Mouse (Mus musculus) intestine, embryonic 14.5 days (tissue): ENCODE data around the gene Ppig. TPM values are rescaled to one million over a fixed set of nuclear protein-coding genes. Genes with fewer than 3 reads are reported as not detected.

Source experiments
- ATAC-seq: fragments of 200-750 bp; cut with Nextera tagmentation; replicated peaks from 2 replicates; pipeline ENCODE4 v1.8.0; 2017; ENCODE audit warnings: low read depth, moderate number of reproducible peaks, moderate TSS enrichment, moderate library complexity; ENCODE audit not compliant: low FRiP score, low TSS enrichment
- DNase-seq: peaks from one replicate; pipeline ENCODE4 v3.0.0-alpha.2; 2018; ENCODE audit warnings: low spot score
- H3K27ac ChIP-seq: fragments of 300-500 bp; sonication (generic); 2 replicates; pipeline ENCODE4 v1.5.1; 2014; ENCODE audit warnings: low read depth, mild to moderate bottlenecking, control low read depth
- H3K27me3 ChIP-seq: fragments of 300-500 bp; sonication (generic); replicated peaks from 2 replicates; pipeline ENCODE4 v1.6.1; 2014; ENCODE audit warnings: low read length, control low read depth; ENCODE audit not compliant: control insufficient read depth, insufficient read depth
- H3K36me3 ChIP-seq: fragments of 300-500 bp; sonication (generic); 2 replicates; pipeline ENCODE4 v1.6.1; 2014; ENCODE audit warnings: low read length, control low read depth; ENCODE audit not compliant: control insufficient read depth, insufficient read depth
- H3K4me1 ChIP-seq: fragments of 300-500 bp; sonication (generic); replicated peaks from 2 replicates; pipeline ENCODE4 v1.6.1; 2014; ENCODE audit warnings: low read length, control low read depth, mixed read lengths; ENCODE audit not compliant: control insufficient read depth, insufficient read depth
- H3K4me2 ChIP-seq: fragments of 300-500 bp; sonication (generic); 2 replicates; pipeline ENCODE4 v1.6.1; 2014; ENCODE audit warnings: low read length
- H3K4me3 ChIP-seq: fragments of 300-500 bp; sonication (generic); 2 replicates; pipeline ENCODE4 v1.5.1; 2014; ENCODE audit warnings: low read depth, low read length, control low read depth, mixed read lengths
- H3K9ac ChIP-seq: fragments of 300-500 bp; sonication (generic); 2 replicates; pipeline ENCODE4 v1.6.1; 2014; ENCODE audit warnings: mild to moderate bottlenecking, low read length
- H3K9me3 ChIP-seq: fragments of 300-500 bp; sonication (generic); 2 replicates; pipeline ENCODE4 v1.6.1; 2016; ENCODE audit warnings: low read length, control low read depth; ENCODE audit not compliant: control insufficient read depth
- WGBS: fragments of 180-500 bp; shearing (Covaris S2); extraction: QIAGEN DNeasy Blood & Tissue Kit; methylation state at CpG from one replicate; pipeline ENCODE4 v1.1.7; 2014; 5-methylcytosine and 5-hydroxymethylcytosine counted together
- polyA plus RNA-seq: library from polyadenylated mRNA; unstranded; fragments of >200 nt; fragmentation: Nextera tagmentation; extraction: Ambion mirVana; gene quantifications from 2 replicates; pipeline ENCODE4 v1.2.1, GENCODE M21; 2014

Ppig gene
- polyA plus RNA-seq, 1 experiment from 2014 or later, result 100 TPM

- Histone ChIP-seq H3K4me3 (no peak overlapping the region), H3K27ac (no peak overlapping the region), H3K9ac (no peak overlapping the region), H3K27me3 (no peaks in the 10 kb centered on the region), H3K4me1 (no peaks in the 10 kb centered on the region), H3K9me3 (no peaks in the 10 kb centered on the region), H3K36me3 (0 out of 2 replicates have a peak, but pooled peaks cover 2% of the 10 kb centered on the region), H3K4me2 (no peak overlapping the region)
- WGBS, result 67% methylated on average over 7 of the region's 7 CpGs
- no peak for ATAC-seq
- DNase-seq, result no peak
These were observed 55.9 kb downstream of the Ppig start for GRCm38 (mm10) chr2:69777985-69778835.

- Histone ChIP-seq H3K4me3 (no peak overlapping the region), H3K27me3 (no peaks in the 10 kb centered on the region), H3K36me3 (no peaks in the 10 kb centered on the region), H3K4me2 (no peak overlapping the region), H3K9ac (no peak overlapping the region), H3K9me3 (no peaks in the 10 kb centered on the region), H3K4me1 (no peaks in the 10 kb centered on the region), H3K27ac (no peak overlapping the region)
- ATAC-seq, result no peak
- 45% methylated on average over 5 of the region's 5 CpGs for WGBS
- no peak for DNase-seq
These were observed 56.5 kb downstream of the Ppig start for GRCm38 (mm10) chr2:69778836-69779177.

- ATAC-seq (peak; percentile 41; the same call in 1 of the 2 replicates), DNase-seq (no peak)
- H3K27me3 ChIP-seq, result no peaks in the 10 kb centered on the region
- WGBS, result 21% methylated on average over 9 of the region's 9 CpGs
- H3K36me3 ChIP-seq, result peaks cover 15% of the 10 kb centered on the region; the same call in 1 of the 2 replicates
- H3K9me3 ChIP-seq, result no peaks in the 10 kb centered on the region
- H3K27ac ChIP-seq, result peak overlapping the region; percentile 64
- H3K4me1 ChIP-seq, result peaks cover 4% of the 10 kb centered on the region; the same call in 1 of the 2 replicates
- H3K4me3 ChIP-seq, result peak overlapping the region; percentile 78
- H3K9ac ChIP-seq, result peak overlapping the region; percentile 59
- peak overlapping the region; percentile 88 for H3K4me2 ChIP-seq
These were observed 66.6 kb downstream of the Ppig start for GRCm38 (mm10) chr2:69788974-69789373.

GRCm38 (mm10) chr2:69789429-69790069 is 67.2 kb downstream of the Ppig start, which contains the start of the genes Ccdc173 and Phospho2:
Gene Ccdc173, minus strand, starts transcription at chr2:69789575.
Gene Phospho2, plus strand, starts transcription at chr2:69789623.
- peak within 1 kb of the TSS; percentile 78 for H3K4me3 ChIP-seq
- 2% methylated on average over 48 of the region's 48 CpGs for WGBS
- ATAC-seq (peak; percentile 97), DNase-seq (peak; percentile 98)
- H3K9me3 ChIP-seq, result no peaks in the 10 kb centered on the region
- H3K4me2 ChIP-seq, result peak within 1 kb of the TSS; percentile 88
- peak within 1 kb of the TSS; percentile 68 for H3K27ac ChIP-seq
- H3K4me1 ChIP-seq, result peaks cover 4% of the 10 kb centered on the region; the same call in 1 of the 2 replicates
- peak within 1 kb of the TSS; percentile 59 for H3K9ac ChIP-seq
- H3K27me3 ChIP-seq, result no peaks in the 10 kb centered on the region
- H3K36me3 ChIP-seq, result peaks cover 18% of the 10 kb centered on the region; the same call in 1 of the 2 replicates

- Histone ChIP-seq H3K9me3 (no peaks in the 10 kb centered on the region), H3K27me3 (no peaks in the 10 kb centered on the region), H3K27ac (peak overlapping the region; percentile 68; the same call in 1 of the 2 replicates), H3K4me1 (peaks cover 4% of the 10 kb centered on the region; the same call in 1 of the 2 replicates), H3K4me3 (peak overlapping the region; percentile 78), H3K9ac (peak overlapping the region; percentile 59; the same call in 1 of the 2 replicates), H3K36me3 (peaks cover 20% of the 10 kb centered on the region), H3K4me2 (peak overlapping the region; percentile 88)
- ATAC-seq (0 out of 2 replicates have a peak, but pooled peaks have one; percentile 38), DNase-seq (peak; percentile 93)
- 3% methylated on average over 10 of the region's 10 CpGs for WGBS
These were observed 67.9 kb downstream of the Ppig start for GRCm38 (mm10) chr2:69790285-69790684.

- peaks cover 24% of the 10 kb centered on the region for H3K36me3 ChIP-seq
- H3K9me3 ChIP-seq, result no peaks in the 10 kb centered on the region
- H3K4me2 ChIP-seq, result peak overlapping the region; percentile 88
- DNase-seq (no peak), ATAC-seq (no peak)
- no peaks in the 10 kb centered on the region for H3K27me3 ChIP-seq
- 72% methylated on average over 4 of the region's 4 CpGs for WGBS
- H3K9ac ChIP-seq, result no peak overlapping the region
- H3K4me3 ChIP-seq, result 0 out of 2 replicates have a peak overlapping the region, but pooled peaks have one; percentile 78
- H3K4me1 ChIP-seq, result peaks cover 4% of the 10 kb centered on the region; the same call in 1 of the 2 replicates
- H3K27ac ChIP-seq, result no peak overlapping the region
These were observed 68.4 kb downstream of the Ppig start for GRCm38 (mm10) chr2:69790722-69791121.

- Histone ChIP-seq H3K4me1 (no peaks in the 10 kb centered on the region), H3K4me3 (no peak overlapping the region), H3K27ac (no peak overlapping the region), H3K9ac (no peak overlapping the region), H3K9me3 (no peaks in the 10 kb centered on the region), H3K27me3 (no peaks in the 10 kb centered on the region), H3K4me2 (no peak overlapping the region), H3K36me3 (no peaks in the 10 kb centered on the region)
- peak; percentile 68 for DNase-seq
- ATAC-seq, result peak; percentile 76; the same call in 1 of the 2 replicates
- WGBS, result 54% methylated on average over 5 of the region's 5 CpGs
These were observed 80.6 kb downstream of the Ppig start for GRCm38 (mm10) chr2:69802911-69803312.
